Mouse (Mus musculus) gastrocnemius, postnatal 36 days (tissue): ENCODE data around the gene Slc6a4. TPM values are rescaled to one million over a fixed set of nuclear protein-coding genes. Genes with fewer than 3 reads are reported as not detected.

Experiments used
- microRNA-seq, 2 experiments: library from miRNA; unstranded; fragments of <30 nt; microRNA quantifications; one replicate each; pipeline ENCODE4 v1.2.0; 2021
- total RNA-seq, 2 experiments: library from RNA; stranded (reverse); gene quantifications; 2 replicates each; pipeline ENCODE4 v1.2.3; 2021

The Slc6a4 gene
- total RNA-seq, 2 experiments from 2014 or later = 0.15 to 0.31 TPM

Small RNA genes within 50 kb of the gene (microRNA-seq; reads per million reads assigned to microRNA genes)
- 538 to 557 reads per million in 2 experiments for gene Mir423

Other genes with a start within 250 kb of the Slc6a4 start
- 10 to 100 TPM; 19.3 to 20.5 TPM for gene Gosr1, start 235.0 kb upstream of the Slc6a4 start, total RNA-seq
- gene Cpd, start 151.6 kb upstream of the Slc6a4 start, total RNA-seq = 10 to 100 TPM; 28.2 to 28.9 TPM
- gene Tmigd1, start 96.4 kb upstream of the Slc6a4 start, total RNA-seq = under 1 TPM in 1 of 2 experiments, not detected in 1; 0.41 TPM
- gene Blmh, start 73.8 kb upstream of the Slc6a4 start, total RNA-seq = 10 to 100 TPM; 29.6 to 33.0 TPM
- 10 to 100 TPM; 10.5 to 13.5 TPM for gene Nsrp1, start 79.8 kb downstream of the Slc6a4 start, total RNA-seq
- under 1 TPM; 0.10 TPM for gene Efcab5, start 190.4 kb downstream of the Slc6a4 start, total RNA-seq
- gene Ssh2, start 217.7 kb downstream of the Slc6a4 start, total RNA-seq = 10 to 100 TPM; 39.4 to 43.4 TPM